Mouse (Mus musculus) lung, embryonic 14.5 days (tissue): ENCODE data around the gene Btbd7. TPM values are rescaled to one million over a fixed set of nuclear protein-coding genes. Genes with fewer than 3 reads are reported as not detected.

Experiments used
- ATAC-seq: fragments of 200-750 bp; cut with Nextera tagmentation; 2 replicates; pipeline ENCODE4 v1.8.0; 2017; ENCODE audit warnings: mild to moderate bottlenecking, moderate TSS enrichment, moderate library complexity; ENCODE audit not compliant: insufficient read depth
- DNase-seq: peaks from one replicate; pipeline ENCODE4 v3.0.0-alpha.2; 2015
- H3K27ac ChIP-seq: fragments of 300-500 bp; sonication (generic); 2 replicates; pipeline ENCODE4 v1.5.1; 2014; ENCODE audit warnings: low read depth, mild to moderate bottlenecking, moderate library complexity
- H3K27me3 ChIP-seq: fragments of 300-500 bp; sonication (generic); 2 replicates; pipeline ENCODE4 v1.6.1; 2014; ENCODE audit warnings: low read length, control low read depth; ENCODE audit not compliant: insufficient read depth
- H3K36me3 ChIP-seq: fragments of 300-500 bp; sonication (generic); 2 replicates; pipeline ENCODE4 v1.6.1; 2014; ENCODE audit warnings: control low read depth; ENCODE audit not compliant: insufficient read depth
- H3K4me1 ChIP-seq: fragments of 300-500 bp; sonication (generic); 2 replicates; pipeline ENCODE4 v1.6.1; 2014; ENCODE audit warnings: antibody characterized with exemption, control low read depth; ENCODE audit not compliant: insufficient read depth
- H3K4me2 ChIP-seq: fragments of 300-500 bp; sonication (generic); 2 replicates; pipeline ENCODE4 v1.6.1; 2014; ENCODE audit warnings: mild to moderate bottlenecking
- H3K4me3 ChIP-seq: fragments of 300-500 bp; sonication (generic); 2 replicates; pipeline ENCODE4 v1.5.1; 2014; ENCODE audit warnings: low read depth, low read length
- H3K9ac ChIP-seq: fragments of 300-500 bp; sonication (generic); 2 replicates; pipeline ENCODE4 v1.6.1; 2014
- H3K9me3 ChIP-seq: fragments of 300-500 bp; sonication (generic); 2 replicates; pipeline ENCODE4 v1.6.1; 2016; ENCODE audit warnings: low read depth, low read length, control low read depth
- CTCF ChIP-seq: IDR thresholded peaks from 2 replicates; pipeline ENCODE4 v1.5.1; 2016; ENCODE audit warnings: antibody characterized with exemption, low read depth
- WGBS: fragments of 180-500 bp; shearing (Covaris S2); extraction: QIAGEN DNeasy Blood & Tissue Kit; methylation state at CpG from one replicate; pipeline ENCODE4 v1.1.7; 2014; 5-methylcytosine and 5-hydroxymethylcytosine counted together
- polyA plus RNA-seq: library from polyadenylated mRNA; unstranded; fragments of >200 nt; fragmentation: Nextera tagmentation; extraction: Ambion mirVana; gene quantifications from 2 replicates; pipeline ENCODE4 v1.2.1, GENCODE M21; 2014

Gene Btbd7
- polyA plus RNA-seq, 1 experiment from 2014 or later, result 22.9 TPM

GRCm38 (mm10) chr12:102878901-102879300 lies 630 bp upstream of the Btbd7 start:
- DNase-seq (peak; percentile 67), ATAC-seq (no peak)
- H3K27ac ChIP-seq, result peak overlapping the region; percentile 83
- H3K9ac ChIP-seq, result peak overlapping the region; percentile 94
- H3K4me1 ChIP-seq, result 0 out of 2 replicates have a peak, but pooled peaks cover 13% of the 10 kb centered on the region
- H3K27me3 ChIP-seq, result no peaks in the 10 kb centered on the region
- 21% methylated on average over 7 of the region's 7 CpGs for WGBS
- no peak for TF ChIP-seq CTCF
- peak overlapping the region; percentile 91 for H3K4me3 ChIP-seq
- no peaks in the 10 kb centered on the region for H3K9me3 ChIP-seq
- H3K36me3 ChIP-seq, result no peaks in the 10 kb centered on the region
- peak overlapping the region; percentile 88 for H3K4me2 ChIP-seq

- no peaks in the 10 kb centered on the region for H3K27me3 ChIP-seq
- TF ChIP-seq CTCF, result no peak
- H3K9me3 ChIP-seq, result no peaks in the 10 kb centered on the region
- peak overlapping the region; percentile 94 for H3K9ac ChIP-seq
- 0% methylated on average over 42 of the region's 70 CpGs for WGBS
- peak overlapping the region; percentile 96 for H3K27ac ChIP-seq
- 0 out of 2 replicates have a peak, but pooled peaks cover 13% of the 10 kb centered on the region for H3K4me1 ChIP-seq
- H3K36me3 ChIP-seq, result no peaks in the 10 kb centered on the region
- peak overlapping the region; percentile 91 for H3K4me3 ChIP-seq
- ATAC-seq (peak; percentile 81), DNase-seq (peak; percentile 65)
- peak overlapping the region; percentile 88 for H3K4me2 ChIP-seq
These were observed 805 bp downstream of the Btbd7 start for GRCm38 (mm10) chr12:102877301-102878030.

- H3K9ac ChIP-seq, result no peak overlapping the region
- WGBS, result 83% methylated on average over 1 of the region's 1 CpGs
- H3K4me1 ChIP-seq, result 0 out of 2 replicates have a peak, but pooled peaks cover under 1% of the 10 kb centered on the region
- ATAC-seq (no peak), DNase-seq (no peak)
- H3K27ac ChIP-seq, result no peak overlapping the region
- H3K9me3 ChIP-seq, result no peaks in the 10 kb centered on the region
- H3K4me2 ChIP-seq, result no peak overlapping the region
- H3K4me3 ChIP-seq, result no peak overlapping the region
- no peak for TF ChIP-seq CTCF
- no peaks in the 10 kb centered on the region for H3K27me3 ChIP-seq
- no peaks in the 10 kb centered on the region for H3K36me3 ChIP-seq
These were observed 7.7 kb downstream of the Btbd7 start for GRCm38 (mm10) chr12:102870527-102870926.

- no peaks in the 10 kb centered on the region for H3K36me3 ChIP-seq
- DNase-seq (no peak), ATAC-seq (no peak)
- H3K9me3 ChIP-seq, result no peaks in the 10 kb centered on the region
- no peak overlapping the region for H3K9ac ChIP-seq
- H3K4me1 ChIP-seq, result no peaks in the 10 kb centered on the region
- no peaks in the 10 kb centered on the region for H3K27me3 ChIP-seq
- TF ChIP-seq CTCF, result no peak
- no peak overlapping the region for H3K4me3 ChIP-seq
- no peak overlapping the region for H3K4me2 ChIP-seq
- H3K27ac ChIP-seq, result no peak overlapping the region
- 86% methylated on average over 2 of the region's 2 CpGs for WGBS
These were observed 8.5 kb downstream of the Btbd7 start for GRCm38 (mm10) chr12:102869802-102870201.

GRCm38 (mm10) chr12:102860806-102861205 lies 17.5 kb downstream of the Btbd7 start:
- no peak overlapping the region for H3K27ac ChIP-seq
- H3K9me3 ChIP-seq, result no peaks in the 10 kb centered on the region
- no peak for TF ChIP-seq CTCF
- no peak for ATAC-seq
- H3K36me3 ChIP-seq, result no peaks in the 10 kb centered on the region
- H3K27me3 ChIP-seq, result no peaks in the 10 kb centered on the region
- H3K4me2 ChIP-seq, result no peak overlapping the region
- no peaks in the 10 kb centered on the region for H3K4me1 ChIP-seq
- DNase-seq, result no peak
- no peak overlapping the region for H3K4me3 ChIP-seq
- no peak overlapping the region for H3K9ac ChIP-seq

GRCm38 (mm10) chr12:102838271-102838670 lies 40.0 kb downstream of the Btbd7 start:
- no peaks in the 10 kb centered on the region for H3K27me3 ChIP-seq
- H3K4me1 ChIP-seq, result no peaks in the 10 kb centered on the region
- DNase-seq (no peak), ATAC-seq (no peak)
- peaks cover 21% of the 10 kb centered on the region for H3K36me3 ChIP-seq
- H3K4me3 ChIP-seq, result no peak overlapping the region
- H3K27ac ChIP-seq, result no peak overlapping the region
- H3K9ac ChIP-seq, result no peak overlapping the region
- H3K4me2 ChIP-seq, result no peak overlapping the region
- 96% methylated on average over 9 of the region's 9 CpGs for WGBS
- no peak for TF ChIP-seq CTCF
- H3K9me3 ChIP-seq, result no peaks in the 10 kb centered on the region

- no peaks in the 10 kb centered on the region for H3K9me3 ChIP-seq
- H3K27ac ChIP-seq, result peak overlapping the region; percentile 64
- H3K4me2 ChIP-seq, result no peak overlapping the region
- 83% methylated on average over 1 of the region's 1 CpGs for WGBS
- TF ChIP-seq CTCF, result no peak
- peak; percentile 49; the same call in 1 of the 2 replicates for ATAC-seq
- peaks cover 10% of the 10 kb centered on the region for H3K36me3 ChIP-seq
- H3K9ac ChIP-seq, result no peak overlapping the region
- H3K27me3 ChIP-seq, result no peaks in the 10 kb centered on the region
- no peak overlapping the region for H3K4me3 ChIP-seq
- DNase-seq, result peak; percentile 27
- no peaks in the 10 kb centered on the region for H3K4me1 ChIP-seq
These were observed 45.4 kb downstream of the Btbd7 start for GRCm38 (mm10) chr12:102832746-102833300.
